Mouse (Mus musculus) liver, embryonic 11.5 days (tissue): ENCODE results near the gene Hsd17b2. TPM values are rescaled to one million over a fixed set of nuclear protein-coding genes. Genes with fewer than 3 reads are reported as not detected.

Experiments used
- ATAC-seq: fragments of 200-750 bp; cut with Nextera tagmentation; replicated peaks from 2 replicates; pipeline ENCODE4 v1.8.0; 2017; ENCODE audit warnings: moderate number of reproducible peaks, mild to moderate bottlenecking, moderate TSS enrichment, moderate library complexity; ENCODE audit not compliant: low FRiP score
- DNase-seq: peaks from one replicate; pipeline ENCODE4 v3.0.0-alpha.2; 2017; ENCODE audit warnings: low spot score
- H3K27ac ChIP-seq: fragments of 300-500 bp; sonication (generic); 2 replicates; pipeline ENCODE4 v1.5.1; 2014; ENCODE audit warnings: mild to moderate bottlenecking, low read depth, low read length, control low read depth
- H3K27me3 ChIP-seq: fragments of 300-500 bp; sonication (generic); replicated peaks from 2 replicates; pipeline ENCODE4 v1.6.1; 2014; ENCODE audit warnings: low read length, mixed read lengths; ENCODE audit not compliant: control insufficient read depth, insufficient read depth
- H3K36me3 ChIP-seq: fragments of 300-500 bp; sonication (generic); 2 replicates; pipeline ENCODE4 v1.6.1; 2014; ENCODE audit warnings: mild to moderate bottlenecking, low read length, moderate library complexity, mixed read lengths; ENCODE audit not compliant: control insufficient read depth, insufficient read depth
- H3K4me1 ChIP-seq: fragments of 300-500 bp; sonication (generic); replicated peaks from 2 replicates; pipeline ENCODE4 v1.6.1; 2014; ENCODE audit warnings: low read length, mixed read lengths; ENCODE audit not compliant: control insufficient read depth, insufficient read depth
- H3K4me2 ChIP-seq: fragments of 300-500 bp; sonication (generic); 2 replicates; pipeline ENCODE4 v1.6.1; 2014; ENCODE audit warnings: mild to moderate bottlenecking, control low read depth, moderate library complexity
- H3K4me3 ChIP-seq: fragments of 300-500 bp; sonication (generic); 2 replicates; pipeline ENCODE4 v1.5.1; 2014; ENCODE audit warnings: low read depth, low read length, control low read depth
- H3K9ac ChIP-seq: fragments of 300-500 bp; sonication (generic); 2 replicates; pipeline ENCODE4 v1.6.1; 2014; ENCODE audit warnings: low read depth, low read length, control low read depth
- H3K9me3 ChIP-seq: fragments of 300-500 bp; sonication (generic); 2 replicates; pipeline ENCODE4 v1.6.1; 2016; ENCODE audit warnings: low read length, inconsistent platforms, mixed read lengths; ENCODE audit not compliant: control insufficient read depth
- WGBS: fragments of 180-500 bp; shearing (Covaris S2); extraction: QIAGEN DNeasy Blood & Tissue Kit; methylation state at CpG from one replicate; pipeline ENCODE4 v1.1.7; 2014; 5-methylcytosine and 5-hydroxymethylcytosine counted together
- polyA plus RNA-seq: library from polyadenylated mRNA; unstranded; fragments of >200 nt; fragmentation: Nextera tagmentation; extraction: Ambion mirVana; gene quantifications from 2 replicates; pipeline ENCODE4 v1.2.1, GENCODE M21; 2014

Hsd17b2 gene
- polyA plus RNA-seq, 1 experiment from 2014 or later = 15.6 TPM

GRCm38 (mm10) chr8:117675171-117675570 lies 26.5 kb upstream of the Hsd17b2 start:
- Histone ChIP-seq H3K27me3 (no peaks in the 10 kb centered on the region), H3K27ac (no peak overlapping the region), H3K9ac (no peak overlapping the region), H3K4me3 (no peak overlapping the region), H3K9me3 (no peaks in the 10 kb centered on the region), H3K36me3 (no peaks in the 10 kb centered on the region), H3K4me1 (no peaks in the 10 kb centered on the region), H3K4me2 (no peak overlapping the region)
- ATAC-seq = no peak
- WGBS = 77% methylated on average over 5 of the region's 5 CpGs
- DNase-seq = no peak

- DNase-seq = no peak
- Histone ChIP-seq H3K36me3 (no peaks in the 10 kb centered on the region), H3K4me2 (no peak overlapping the region), H3K9ac (no peak overlapping the region), H3K4me3 (no peak overlapping the region), H3K27me3 (no peaks in the 10 kb centered on the region), H3K4me1 (no peaks in the 10 kb centered on the region), H3K9me3 (no peaks in the 10 kb centered on the region), H3K27ac (peak overlapping the region; percentile 56)
- 62% methylated on average over 9 of the region's 9 CpGs for WGBS
- ATAC-seq = 0 out of 2 replicates have a peak, but pooled peaks have one; percentile 16
These were observed 25.2 kb upstream of the Hsd17b2 start for GRCm38 (mm10) chr8:117676460-117676859.

GRCm38 (mm10) chr8:117677011-117677410 lies 24.7 kb upstream of the Hsd17b2 start:
- H3K4me2 ChIP-seq = no peak overlapping the region
- WGBS = 72% methylated on average over 8 of the region's 8 CpGs
- H3K4me3 ChIP-seq = no peak overlapping the region

GRCm38 (mm10) chr8:117678650-117679049 lies 23.1 kb upstream of the Hsd17b2 start:
- no peaks in the 10 kb centered on the region for H3K36me3 ChIP-seq
- H3K27ac ChIP-seq = no peak overlapping the region
- no peaks in the 10 kb centered on the region for H3K9me3 ChIP-seq
- DNase-seq (no peak), ATAC-seq (no peak)
- H3K9ac ChIP-seq = no peak overlapping the region
- H3K4me3 ChIP-seq = no peak overlapping the region
- 79% methylated on average over 4 of the region's 4 CpGs for WGBS
- no peaks in the 10 kb centered on the region for H3K4me1 ChIP-seq
- no peak overlapping the region for H3K4me2 ChIP-seq
- H3K27me3 ChIP-seq = no peaks in the 10 kb centered on the region

More at GRCm38 (mm10) chr8:117677011-117677410, 24.7 kb upstream of the Hsd17b2 start:
- ATAC-seq (no peak), DNase-seq (no peak)
- no peak overlapping the region for H3K9ac ChIP-seq
- no peaks in the 10 kb centered on the region for H3K4me1 ChIP-seq
- no peaks in the 10 kb centered on the region for H3K9me3 ChIP-seq
- H3K27me3 ChIP-seq = no peaks in the 10 kb centered on the region
- no peaks in the 10 kb centered on the region for H3K36me3 ChIP-seq
- no peak overlapping the region for H3K27ac ChIP-seq

GRCm38 (mm10) chr8:117683925-117684472 lies 17.7 kb upstream of the Hsd17b2 start:
- 74% methylated on average over 10 of the region's 10 CpGs for WGBS
- DNase-seq (no peak), ATAC-seq (no peak)
- Histone ChIP-seq H3K27me3 (no peaks in the 10 kb centered on the region), H3K9ac (no peak overlapping the region), H3K9me3 (no peaks in the 10 kb centered on the region), H3K4me3 (no peak overlapping the region), H3K4me2 (no peak overlapping the region), H3K36me3 (no peaks in the 10 kb centered on the region), H3K4me1 (no peaks in the 10 kb centered on the region), H3K27ac (no peak overlapping the region)

GRCm38 (mm10) chr8:117684504-117684903 lies 17.2 kb upstream of the Hsd17b2 start:
- ATAC-seq (no peak), DNase-seq (no peak)
- no peaks in the 10 kb centered on the region for H3K9me3 ChIP-seq
- H3K36me3 ChIP-seq = no peaks in the 10 kb centered on the region
- no peak overlapping the region for H3K4me3 ChIP-seq
- no peak overlapping the region for H3K9ac ChIP-seq
- no peak overlapping the region for H3K27ac ChIP-seq
- no peak overlapping the region for H3K4me2 ChIP-seq
- no peaks in the 10 kb centered on the region for H3K4me1 ChIP-seq
- H3K27me3 ChIP-seq = no peaks in the 10 kb centered on the region
- 53% methylated on average over 11 of the region's 11 CpGs for WGBS

- H3K27me3 ChIP-seq = no peaks in the 10 kb centered on the region
- no peaks in the 10 kb centered on the region for H3K4me1 ChIP-seq
- DNase-seq (no peak), ATAC-seq (no peak)
- no peak overlapping the region for H3K4me2 ChIP-seq
- WGBS = 71% methylated on average over 7 of the region's 7 CpGs
- no peaks in the 10 kb centered on the region for H3K36me3 ChIP-seq
- no peaks in the 10 kb centered on the region for H3K9me3 ChIP-seq
- H3K9ac ChIP-seq = no peak overlapping the region
- no peak overlapping the region for H3K27ac ChIP-seq
- H3K4me3 ChIP-seq = no peak overlapping the region
These were observed 13.8 kb upstream of the Hsd17b2 start for GRCm38 (mm10) chr8:117687890-117688289.

- ATAC-seq = no peak
- no peaks in the 10 kb centered on the region for H3K4me1 ChIP-seq
- WGBS = 72% methylated on average over 4 of the region's 4 CpGs
These were observed 9.6 kb upstream of the Hsd17b2 start for GRCm38 (mm10) chr8:117692131-117692530.

GRCm38 (mm10) chr8:117695636-117696035 lies 6.1 kb upstream of the Hsd17b2 start:
- H3K27ac ChIP-seq = no peak overlapping the region
- H3K4me3 ChIP-seq = no peak overlapping the region
- no peaks in the 10 kb centered on the region for H3K4me1 ChIP-seq
- no peaks in the 10 kb centered on the region for H3K36me3 ChIP-seq
- H3K9ac ChIP-seq = no peak overlapping the region
- DNase-seq = no peak
- no peaks in the 10 kb centered on the region for H3K9me3 ChIP-seq
- H3K4me2 ChIP-seq = no peak overlapping the region
- 77% methylated on average over 1 of the region's 1 CpGs for WGBS
- no peaks in the 10 kb centered on the region for H3K27me3 ChIP-seq
- no peak for ATAC-seq

More at GRCm38 (mm10) chr8:117692131-117692530, 9.6 kb upstream of the Hsd17b2 start:
- Histone ChIP-seq H3K4me2 (no peak overlapping the region), H3K27me3 (no peaks in the 10 kb centered on the region), H3K36me3 (no peaks in the 10 kb centered on the region), H3K9ac (no peak overlapping the region), H3K4me3 (no peak overlapping the region), H3K9me3 (no peaks in the 10 kb centered on the region), H3K27ac (no peak overlapping the region)
- DNase-seq = no peak
